25 mouse cellular contexts compared by ENCODE assay signal in genomic region chr12:52471621-52472020, GRCm38 (mm10). TPM values are rescaled to one million over a fixed set of nuclear protein-coding genes. Genes with fewer than 3 reads are reported as not detected.
A peak's percentile ranks its signal among the peaks of the same experiment; 100 is the strongest.
DNase-seq lines count a peak whose midpoint lies in the region; ATAC-seq and TF ChIP-seq lines count a peak whose summit lies in the region.
"Had no signal": no experiment of that assay in that cellular context is flagged by ENCODE, and none has a peak within 500 bp of the region (broad histone marks: within the 10 kb centered on the region; RNA-seq: fewer than 3 reads in every experiment).

No protein-coding gene starts in this region.

- H3K9me3 ChIP-seq in CH12.LX (replicated peaks; ENCODE audit: low read length): no peaks in the 10 kb centered on the region
- H3K9me3 ChIP-seq: embryonic facial prominence, embryonic 10.5 days; embryonic facial prominence, embryonic 12.5 days; forebrain, embryonic 10.5 days; forebrain, embryonic 12.5 days had no signal

- 0 out of 2 replicates have a peak overlapping the region, but pooled peaks have one; percentile 19 for H3K9ac ChIP-seq in CH12.LX (ENCODE audit: insufficient read depth, low read depth)
- H3K9ac ChIP-seq: embryonic facial prominence, embryonic 12.5 days; forebrain, embryonic 12.5 days had no signal

- dilution Hi-C loops in CH12.LX (cut with MboI; ENCODE audit: extremely low pct_ligation_motif_present, extremely low pct_unique_long_range_greater_than_20kb, low sequenced_read_pairs): no loop called here

- peak overlapping the region; percentile 90 for H3K27ac ChIP-seq in layer of hippocampus, adult 2 months
- H3K27ac ChIP-seq in CH12.LX (ENCODE audit: insufficient read depth, low read depth): no peak overlapping the region
- H3K27ac ChIP-seq: embryonic facial prominence, embryonic 10.5 days; embryonic facial prominence, embryonic 12.5 days; forebrain, embryonic 10.5 days; forebrain, embryonic 12.5 days had no signal

- no peaks in the 10 kb centered on the region for H3K36me3 ChIP-seq in CH12.LX (replicated peaks in 1 of 2; ENCODE audit: control insufficient read depth in 1 of 2, insufficient read depth in 1 of 2, low read length in 1 of 2)
- H3K36me3 ChIP-seq: embryonic facial prominence, embryonic 10.5 days; embryonic facial prominence, embryonic 12.5 days; forebrain, embryonic 10.5 days; forebrain, embryonic 12.5 days had no signal

- peak overlapping the region; percentile 40 for H3K4me2 ChIP-seq in CH12.LX (ENCODE audit: insufficient read depth, low read depth, poor library complexity, severe bottlenecking)
- H3K4me2 ChIP-seq: embryonic facial prominence, embryonic 12.5 days; forebrain, embryonic 12.5 days had no signal

- TF ChIP-seq POLR2A in CH12.LX (IDR thresholded peaks at IDR 0.05; ENCODE audit: low read depth, low read length): no peak

- no peak for TF ChIP-seq RAD21 in CH12.LX (IDR thresholded peaks at IDR 0.05; ENCODE audit: low read depth, low read length)

- TF ChIP-seq CTCF in layer of hippocampus, adult 2 months (conservative IDR thresholded peaks at IDR 0.05): no peak
- no peak for TF ChIP-seq CTCF in CH12.LX (conservative IDR thresholded peaks at IDR 0.05 in 1 of 2, IDR thresholded peaks at IDR 0.05 in 1 of 2; ENCODE audit: low read depth in 2 of 2, low read length in 2 of 2)

- no peak for ATAC-seq in inflammation-experienced regulatory T-cells, adult 6 months
- ATAC-seq: activated CD4-positive, CD25-positive, alpha-beta regulatory T cell, adult 4 months; CD4-positive, CD25-positive, alpha-beta regulatory T cell, adult 4 months; forebrain, embryonic 14.5 days; forebrain, embryonic 16.5 days; Patski had no signal

- in situ Hi-C loops in CH12.LX (cut with MboI; ENCODE audit: low pct_ligation_motif_present, low pct_unique_long_range_greater_than_20kb, low sequenced_read_pairs): no loop called here

- TF ChIP-seq EP300 in CH12.LX (IDR thresholded peaks at IDR 0.05; ENCODE audit: low read length): no peak

- H3K4me1 ChIP-seq in CH12.LX (ENCODE audit: control insufficient read depth in 1 of 2, insufficient read depth in 2 of 2): peaks cover 8 to 24% of the 10 kb centered on the region in 2 experiments; a peak in 3 of 4 replicates
- H3K4me1 ChIP-seq: embryonic facial prominence, embryonic 12.5 days had no signal

- no peak overlapping the region for H3K4me3 ChIP-seq in layer of hippocampus, adult 2 months
- no peak overlapping the region for H3K4me3 ChIP-seq in CH12.LX (replicated peaks in 1 of 3; ENCODE audit: low read depth in 2 of 3, low read length in 2 of 3, poor library complexity in 1 of 3)
- H3K4me3 ChIP-seq: embryonic facial prominence, embryonic 10.5 days; embryonic facial prominence, embryonic 12.5 days; forebrain, embryonic 10.5 days; forebrain, embryonic 12.5 days had no signal

- no peaks in the 10 kb centered on the region for H3K79me2 ChIP-seq in CH12.LX (replicated peaks; ENCODE audit: control insufficient read depth, extremely low read depth, insufficient read depth, poor library complexity, severe bottlenecking)

- no peaks in the 10 kb centered on the region for H3K27me3 ChIP-seq in CH12.LX (replicated peaks)
- H3K27me3 ChIP-seq: embryonic facial prominence, embryonic 12.5 days; forebrain, embryonic 12.5 days; Patski had no signal

- DNase-seq in layer of hippocampus, adult 2 months (ENCODE audit: low spot score in 2 of 2): no peak
- no peak for DNase-seq in layer of hippocampus, adult 8-10 months (ENCODE audit: low spot score in 2 of 2)
- DNase-seq in CH12.LX (ENCODE audit: extremely low read depth): no peak
- peak; percentile 11 for DNase-seq in fat pad, adult 2 months (ENCODE audit: extremely low read depth, low read depth, low spot score)
- no peak for DNase-seq in gastrocnemius, adult 18-20 months (ENCODE audit: low spot score)
- DNase-seq: adrenal gland, adult 2 months; adrenal gland, postnatal 10 days; adrenal gland, postnatal 25 days; B cell, adult 2 months; cerebellum, adult 11 months; cerebellum, adult 18-20 months; cerebellum, adult 8-10 months; cerebellum, adult 9-11 months; cerebellum, postnatal 14 days; cerebellum, postnatal 36 days had no signal

TF ChIP-seq in CH12.LX, 34 proteins besides CTCF, POLR2A, EP300 and RAD21:
- no peak for TF ChIP-seq JUN (IDR thresholded peaks at IDR 0.05; ENCODE audit: insufficient read depth, low read depth, low read length)
- no peak for TF ChIP-seq MAX (IDR thresholded peaks at IDR 0.05; ENCODE audit: low read length)
- no peak for TF ChIP-seq RCOR1 (conservative IDR thresholded peaks at IDR 0.05; ENCODE audit: low read depth, low read length)
- TF ChIP-seq HCFC1 (IDR thresholded peaks at IDR 0.05; ENCODE audit: low read depth, low read length): no peak
- TF ChIP-seq ETS1 (conservative IDR thresholded peaks at IDR 0.05; ENCODE audit: low read depth, low read length): no peak
- TF ChIP-seq CHD1 (IDR thresholded peaks at IDR 0.05; ENCODE audit: low read depth, low read length): no peak
- no peak for TF ChIP-seq CHD2 (IDR thresholded peaks at IDR 0.05; ENCODE audit: low read length)
- TF ChIP-seq JUND (conservative IDR thresholded peaks at IDR 0.05; ENCODE audit: low read depth, low read length): no peak
- TF ChIP-seq BHLHE40 (IDR thresholded peaks at IDR 0.05; ENCODE audit: low read depth, low read length): no peak
- no peak for TF ChIP-seq USF1 (IDR thresholded peaks at IDR 0.05; ENCODE audit: low read depth, low read length)
- TF ChIP-seq TBP (conservative IDR thresholded peaks at IDR 0.05; ENCODE audit: low read depth, low read length): no peak
- TF ChIP-seq IRF4 (IDR thresholded peaks at IDR 0.05; ENCODE audit: low read depth, low read length): no peak
- TF ChIP-seq UBTF (IDR thresholded peaks at IDR 0.05; ENCODE audit: low read depth, low read length): no peak
- no peak for TF ChIP-seq NELFE (IDR thresholded peaks at IDR 0.05; ENCODE audit: low read depth, low read length)
- no peak for TF ChIP-seq POLR2AphosphoS2 (IDR thresholded peaks at IDR 0.05; ENCODE audit: low read depth, low read length)
- no peak for TF ChIP-seq MAZ (IDR thresholded peaks at IDR 0.05; ENCODE audit: low read depth, low read length)
- TF ChIP-seq ZC3H11A (IDR thresholded peaks at IDR 0.05; ENCODE audit: low read depth, low read length): no peak
- TF ChIP-seq NRF1 (IDR thresholded peaks at IDR 0.05; ENCODE audit: low read depth, low read length): no peak
- TF ChIP-seq MYC (IDR thresholded peaks at IDR 0.05; ENCODE audit: low read depth, low read length): no peak
TF ChIP-seq in CH12.LX: peak in this region for 0.

RNA-seq across cellular contexts. Expression of gene Arhgap5, which starts 32.2 kb away (rescaled TPM):
- 100 to 1,000 TPM; 127 to 140 TPM for total RNA-seq in layer of hippocampus, adult 2 months (2021)
- total RNA-seq in layer of hippocampus, adult 8-10 months (2022): 100 to 1,000 TPM; 143 to 148 (median 147) TPM
- total RNA-seq in CH12.LX (2012; rRNA removed) (12.0 and 13.0 TPM in 2 replicates), CH12.LX (2014; rRNA removed) (42.7 and 45.5 TPM in 2 replicates)
- polyA plus RNA-seq in CH12.LX (2012; ENCODE audit: insufficient read length, low read depth): 11.1 and 13.0 TPM in 2 replicates
- 10 to 100 TPM; 44.3 to 50.2 TPM for total RNA-seq in gastrocnemius, adult 18-20 months (2021)
- polyA plus RNA-seq in inflammation-experienced regulatory T-cells, adult 6 months (2017; shearing (Covaris generic)): 10 to 100 TPM; 18.7 to 40.2 (median 38.0) TPM
